Mouse (Mus musculus) large intestine, adult 2 months (tissue): Measurements from ENCODE around the gene Alg14. TPM values are rescaled to one million over a fixed set of nuclear protein-coding genes. Genes with fewer than 3 reads are reported as not detected.

Source experiments
- DNase-seq: peaks from one replicate; pipeline ENCODE4 v3.0.0-alpha.2; 2012; ENCODE audit warnings: low read depth, low spot score
- WGBS: fragments of 180-500 bp; shearing (Covaris S2); methylation state at CpG from one replicate; pipeline ENCODE4 v1.1.7; 2018; 5-methylcytosine and 5-hydroxymethylcytosine counted together
- polyA plus RNA-seq: library from polyadenylated mRNA; depleted of rRNA; stranded (reverse); fragments of >200 nt; gene quantifications from 2 replicates; pipeline ENCODE4 v1.2.3, GENCODE M21; 2012

Gene Alg14
- polyA plus RNA-seq, 1 experiment: 15.2 TPM

DNA sequence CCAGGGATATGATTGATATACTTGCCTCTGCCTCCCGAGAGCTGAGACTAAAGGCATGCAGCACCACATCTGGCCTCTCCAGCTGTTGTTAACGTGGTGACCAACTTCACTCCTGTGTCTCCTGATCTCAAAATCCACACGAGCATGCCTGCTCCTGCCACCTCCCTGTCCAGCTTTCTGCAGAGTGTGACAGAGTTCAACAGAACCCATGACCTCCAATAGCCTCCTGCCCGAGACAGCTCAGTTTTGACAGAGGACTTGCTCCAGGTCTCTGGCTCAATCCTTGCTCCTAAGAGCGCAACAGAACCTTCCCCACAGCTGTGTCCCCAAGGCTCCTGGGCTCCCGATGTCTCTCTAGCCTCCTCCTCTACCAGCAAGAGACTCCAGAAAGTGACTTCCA is 64.5 kb downstream of the Alg14 start:
- no peak for DNase-seq
- 85% methylated on average over 6 of the region's 6 CpGs for WGBS

DNA sequence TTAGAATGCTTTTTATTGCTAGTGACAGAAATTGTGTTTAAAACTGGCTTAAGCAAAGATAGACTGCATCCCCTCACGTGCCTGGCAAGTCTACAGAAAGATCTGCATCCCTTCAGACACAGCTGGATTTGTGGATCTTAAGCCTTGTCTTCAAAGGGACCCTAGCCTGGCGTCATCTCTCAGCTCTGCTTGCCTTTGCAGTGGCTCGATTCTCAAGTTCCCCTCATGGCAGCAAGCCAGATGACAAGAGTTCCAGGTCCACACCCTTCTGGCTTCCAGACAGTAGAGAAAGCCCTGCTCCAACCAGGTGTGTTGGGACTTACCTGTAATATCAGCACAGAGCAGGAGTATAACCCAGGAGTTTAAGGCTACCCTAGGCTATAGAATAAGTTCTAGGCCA is 65.5 kb downstream of the Alg14 start:
- WGBS: 21% methylated on average over 3 of the region's 3 CpGs
- DNase-seq: no peak

DNA sequence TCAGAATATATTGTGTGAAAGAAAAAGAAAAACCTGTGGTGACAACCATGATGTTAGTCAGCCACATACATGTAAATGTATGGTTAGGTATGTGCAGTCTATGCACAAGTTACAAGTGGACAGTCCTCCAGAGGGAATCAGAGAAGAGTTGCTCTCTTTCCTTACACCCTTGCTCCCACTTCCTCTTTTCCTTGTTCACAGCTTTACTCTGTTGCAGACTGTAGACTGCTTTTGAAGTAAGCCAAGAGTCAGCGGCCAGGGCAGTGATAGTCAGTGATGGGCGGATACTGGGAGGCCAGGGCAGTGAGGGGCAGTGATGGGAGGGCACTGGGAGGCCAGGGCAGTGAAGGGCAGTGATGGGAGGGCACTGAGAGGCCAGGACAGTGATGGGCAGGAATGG is 66.7 kb downstream of the Alg14 start:
- DNase-seq: no peak
- WGBS: 78% methylated on average over 2 of the region's 2 CpGs

DNA sequence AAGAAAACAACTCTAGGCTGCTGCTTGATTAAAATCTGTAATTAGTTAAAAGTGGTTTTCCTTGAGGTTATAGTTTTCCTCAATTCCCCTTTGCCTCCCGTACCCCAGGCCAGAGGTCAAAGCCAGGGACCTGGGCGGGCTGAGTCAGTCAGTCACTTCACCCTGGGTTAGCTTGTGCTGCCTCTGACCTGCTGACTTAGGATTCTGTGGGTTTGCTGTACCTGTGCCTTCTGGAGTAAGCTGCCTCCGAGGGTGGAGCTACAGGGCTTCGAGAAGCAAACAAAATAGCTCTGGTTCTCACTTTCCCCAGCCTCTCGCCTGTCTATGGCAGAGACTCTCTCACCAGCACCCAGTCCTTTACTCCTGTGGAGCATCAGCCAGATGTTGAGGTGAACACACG is 67.3 kb downstream of the Alg14 start:
- no peak for DNase-seq
- whole genome bisulfite sequencing: 87% methylated on average over 6 of the region's 6 CpGs

DNA sequence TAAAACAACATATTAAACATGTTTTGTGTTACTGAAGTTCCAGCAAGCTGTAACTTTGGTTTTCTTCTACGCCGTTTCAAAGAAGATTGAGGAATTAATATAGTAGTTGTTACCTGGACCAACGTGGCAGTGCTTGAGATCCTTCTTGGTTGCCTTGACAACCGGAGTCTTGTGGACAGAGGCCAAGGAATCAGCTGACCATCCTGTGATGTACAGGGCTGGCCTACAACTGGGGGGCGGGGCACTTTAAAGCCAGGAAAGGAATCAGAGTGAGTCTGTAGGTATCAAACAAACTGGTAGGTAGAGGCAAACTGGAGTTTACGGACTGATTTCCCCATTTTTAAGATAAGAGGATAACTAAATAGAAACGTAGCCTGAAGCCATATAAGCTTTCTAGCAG is 67.7 kb downstream of the Alg14 start:
- DNase-seq: no peak
- WGBS: 79% methylated on average over 7 of the region's 7 CpGs

DNA sequence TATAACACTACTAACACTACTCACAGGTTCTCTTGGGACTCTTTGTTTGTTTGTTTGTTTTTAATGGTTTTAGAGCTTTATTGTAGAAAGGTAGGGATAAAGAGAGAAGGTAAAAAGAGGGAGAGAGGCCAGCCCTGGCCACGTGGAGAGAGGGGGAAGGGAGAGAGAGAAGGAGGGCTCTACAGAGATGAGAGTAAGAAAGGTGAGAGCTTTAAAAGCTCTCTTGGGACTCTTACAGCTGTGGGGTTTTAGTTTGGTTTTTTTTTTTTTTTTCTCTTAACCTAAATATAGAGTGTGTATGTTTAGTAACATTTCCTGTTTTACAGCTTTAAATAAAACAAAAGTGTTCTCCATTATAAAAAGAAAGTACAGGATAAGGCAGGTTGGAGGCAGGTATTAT is 70.4 kb downstream of the Alg14 start:
- WGBS: 41% methylated on average over 1 of the region's 1 CpGs
- no peak for DNase-seq

DNA sequence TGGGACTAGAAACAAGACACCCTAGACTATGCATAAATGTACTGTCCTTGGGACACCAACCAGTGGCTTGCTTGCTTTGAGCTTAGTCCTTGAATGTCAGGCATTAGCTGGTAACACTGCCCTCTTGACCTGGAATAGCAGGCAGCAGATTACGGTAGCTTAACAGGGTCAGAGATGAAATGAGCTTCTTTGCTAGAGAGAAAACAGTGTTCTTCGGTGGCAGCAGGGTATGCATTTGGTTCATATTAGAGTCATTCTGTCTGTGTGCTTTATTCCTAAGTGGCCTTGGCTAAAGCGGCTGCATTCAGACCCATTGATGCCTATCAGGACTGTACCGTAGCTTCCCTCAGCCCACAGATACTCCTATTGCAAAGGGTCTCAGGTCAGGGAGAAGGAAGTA is 72.8 kb downstream of the Alg14 start:
- no peak for DNase-seq
- 91% methylated on average over 4 of the region's 4 CpGs for WGBS

DNA sequence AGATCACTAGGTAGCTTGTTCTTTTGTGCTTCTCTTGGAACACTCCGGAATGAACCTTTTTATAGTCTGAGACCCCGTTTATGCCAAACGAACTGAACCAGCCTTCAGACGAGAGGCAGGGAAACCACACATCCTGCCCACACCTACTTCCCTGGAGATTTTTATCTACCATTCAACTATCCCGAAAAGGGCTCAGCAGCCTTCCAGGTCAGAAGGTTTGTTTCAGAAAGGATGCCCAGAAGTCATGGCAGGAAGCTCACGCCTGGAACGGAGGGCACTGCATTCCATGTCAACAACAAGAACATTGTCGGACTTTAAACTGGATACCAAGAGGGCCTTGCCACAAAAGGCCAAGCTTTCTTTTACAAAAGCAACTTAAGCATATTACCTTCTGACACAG is 73.6 kb downstream of the Alg14 start:
- DNase-seq: no peak
- WGBS: 83% methylated on average over 8 of the region's 8 CpGs

DNA sequence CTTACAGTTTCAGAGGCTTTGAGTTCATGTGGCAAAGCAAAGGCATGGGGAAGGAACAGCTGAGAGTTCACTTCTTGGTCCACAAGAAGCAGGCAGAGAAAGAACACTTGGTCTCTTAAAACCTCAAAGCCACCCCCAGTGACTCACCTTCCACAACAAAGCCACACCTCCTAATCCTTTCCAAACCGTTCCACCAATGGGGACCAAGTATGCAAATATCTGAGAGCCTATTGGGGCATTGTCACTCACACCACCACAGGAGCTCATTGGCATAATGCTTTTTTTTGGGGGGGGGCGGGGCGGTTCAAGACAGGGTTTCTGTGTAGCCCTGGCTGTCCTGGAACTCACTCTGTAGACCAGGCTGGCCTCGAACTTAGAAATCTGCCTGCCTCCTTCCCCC is 77.0 kb downstream of the Alg14 start:
- 93% methylated on average over 3 of the region's 4 CpGs for WGBS
- no peak for DNase-seq

DNA sequence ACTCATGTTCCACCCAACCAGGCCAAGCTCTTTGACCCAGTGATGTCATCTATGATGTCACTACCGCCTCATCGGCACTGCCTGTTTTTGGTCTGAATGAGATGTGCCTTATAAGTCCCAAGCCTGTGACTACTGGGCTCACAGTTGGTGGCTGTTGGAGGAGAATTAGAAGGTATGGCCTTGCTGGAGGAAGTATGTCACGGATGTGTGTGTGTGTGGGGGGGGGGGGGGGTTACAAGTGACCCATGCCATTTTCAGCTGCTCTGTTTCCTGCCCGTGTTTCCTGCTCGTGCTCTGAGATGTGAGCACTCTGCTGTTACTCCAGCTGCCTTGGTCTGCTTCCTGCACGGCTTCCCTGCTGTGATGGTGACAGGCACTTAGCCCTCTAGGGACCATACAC is 77.9 kb downstream of the Alg14 start:
- WGBS: 79% methylated on average over 6 of the region's 6 CpGs
- DNase-seq: no peak

DNA sequence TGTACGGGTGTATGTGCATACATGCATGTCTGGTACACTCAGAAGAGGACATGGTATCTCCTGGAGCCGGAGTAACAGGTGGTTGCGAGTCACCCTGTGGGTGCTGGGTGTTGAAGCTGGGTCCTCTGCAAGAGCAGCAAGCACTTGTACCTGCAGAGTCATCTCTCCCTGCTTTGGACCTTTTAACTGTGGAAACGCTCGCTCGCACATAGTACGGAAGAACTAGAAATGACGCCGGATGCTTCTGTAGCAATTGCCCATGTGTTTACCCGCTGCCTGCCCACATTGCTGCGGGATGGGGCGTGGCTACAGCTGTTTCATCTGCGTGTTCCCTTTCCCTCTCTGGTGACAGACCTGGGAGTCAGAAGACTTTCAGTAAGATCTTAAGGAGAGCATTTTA is 78.7 kb downstream of the Alg14 start:
- 69% methylated on average over 13 of the region's 13 CpGs for WGBS
- DNase-seq: no peak

DNA sequence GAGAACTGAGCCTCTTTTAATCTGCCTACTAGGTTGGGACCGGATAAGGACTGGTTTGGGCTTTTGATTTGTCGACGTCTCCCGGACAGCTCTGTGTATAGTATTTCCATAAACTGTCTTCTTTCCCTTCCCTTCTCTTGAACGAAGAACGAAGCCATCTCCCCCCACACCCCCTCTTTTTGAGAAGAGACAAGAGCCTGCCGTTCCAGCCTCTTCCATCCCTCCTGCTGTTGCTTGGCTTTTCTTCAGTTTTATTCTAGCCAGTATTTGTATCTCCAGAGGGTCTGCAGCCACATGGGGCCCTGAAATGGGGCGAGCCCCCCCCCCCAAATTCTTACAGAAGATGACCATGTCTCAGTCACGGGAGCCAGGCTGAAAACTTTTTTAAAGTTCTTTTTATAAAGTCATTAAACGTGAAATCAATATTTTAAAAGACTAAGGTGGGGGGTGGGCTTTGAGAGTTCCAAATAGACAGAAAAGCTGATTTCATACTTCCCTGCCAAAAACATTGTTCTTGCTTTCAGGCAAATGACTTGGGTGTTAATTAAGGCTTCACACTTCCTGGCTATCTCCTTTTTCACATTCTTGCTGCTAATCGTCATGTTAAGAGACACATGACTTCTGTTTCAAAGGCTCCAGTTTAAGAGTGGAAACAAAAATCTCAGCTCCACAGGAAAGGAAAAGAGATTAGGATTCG is 79.4 kb downstream of the Alg14 start:
- WGBS: 69% methylated on average over 12 of the region's 12 CpGs

DNA sequence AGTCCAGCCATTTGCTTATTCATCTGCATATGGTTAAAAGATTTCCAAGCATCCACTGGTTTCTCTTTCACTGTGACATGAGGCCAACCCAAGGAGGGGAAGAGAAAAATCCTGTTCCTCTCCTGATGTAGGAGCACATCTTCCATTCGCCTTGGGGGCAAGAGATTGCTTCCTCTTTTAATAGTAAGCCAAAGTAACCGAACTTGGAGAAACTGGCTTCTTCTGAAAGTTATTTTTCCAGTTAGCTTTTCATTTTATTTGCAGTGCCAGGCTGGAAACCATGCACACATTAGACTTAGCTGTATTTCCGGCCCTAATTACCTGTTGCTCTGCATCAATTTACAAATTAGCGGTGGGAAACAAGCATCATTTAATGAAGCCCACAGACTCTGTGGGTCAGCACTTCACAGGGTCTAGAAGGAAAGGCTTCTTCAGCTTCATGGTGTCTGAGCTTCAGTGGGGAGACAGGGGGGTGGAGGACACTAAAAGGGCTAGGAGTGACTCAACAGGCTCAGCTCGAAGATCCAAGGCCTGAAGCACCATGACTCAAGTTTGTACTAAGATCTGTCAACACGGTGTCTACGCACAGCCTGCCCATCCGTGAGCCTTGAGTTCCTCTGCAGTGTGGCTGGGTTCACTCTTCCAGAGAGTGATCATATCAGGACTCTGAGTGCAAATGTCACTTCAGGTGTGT is 80.1 kb downstream of the Alg14 start:
- no peak for DNase-seq
- 74% methylated on average over 8 of the region's 8 CpGs for WGBS

More for the DNA sequence above, 79.4 kb downstream of the Alg14 start:
- no peak for DNase-seq

DNA sequence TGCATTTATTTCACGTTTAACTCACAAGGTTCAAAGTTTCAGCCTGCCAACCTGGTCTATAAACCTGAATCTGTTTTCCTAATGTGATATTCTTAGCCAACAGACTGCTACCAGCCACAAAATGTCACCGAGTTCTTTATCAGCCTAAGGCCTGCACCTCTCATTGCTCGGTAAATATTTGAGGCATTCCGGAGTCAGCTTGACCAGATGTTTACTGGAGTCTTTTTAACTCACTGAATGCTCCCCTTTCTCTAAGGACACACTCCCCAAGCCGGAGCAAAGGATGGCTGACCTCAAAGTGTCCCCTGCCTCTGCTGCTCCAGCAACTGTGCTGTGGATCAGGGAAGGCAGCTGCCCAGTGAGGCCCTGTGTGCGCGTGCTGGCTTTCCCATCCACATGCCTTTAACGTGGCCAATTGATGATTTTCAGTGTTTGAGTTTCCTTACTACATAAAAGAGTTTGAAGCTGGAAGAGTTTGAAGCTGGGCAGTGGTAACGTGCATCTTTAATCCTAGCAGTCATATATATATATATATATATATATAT is 82.4 kb downstream of the Alg14 start:
- WGBS: 35% methylated on average over 9 of the region's 9 CpGs
- DNase-seq: no peak

DNA sequence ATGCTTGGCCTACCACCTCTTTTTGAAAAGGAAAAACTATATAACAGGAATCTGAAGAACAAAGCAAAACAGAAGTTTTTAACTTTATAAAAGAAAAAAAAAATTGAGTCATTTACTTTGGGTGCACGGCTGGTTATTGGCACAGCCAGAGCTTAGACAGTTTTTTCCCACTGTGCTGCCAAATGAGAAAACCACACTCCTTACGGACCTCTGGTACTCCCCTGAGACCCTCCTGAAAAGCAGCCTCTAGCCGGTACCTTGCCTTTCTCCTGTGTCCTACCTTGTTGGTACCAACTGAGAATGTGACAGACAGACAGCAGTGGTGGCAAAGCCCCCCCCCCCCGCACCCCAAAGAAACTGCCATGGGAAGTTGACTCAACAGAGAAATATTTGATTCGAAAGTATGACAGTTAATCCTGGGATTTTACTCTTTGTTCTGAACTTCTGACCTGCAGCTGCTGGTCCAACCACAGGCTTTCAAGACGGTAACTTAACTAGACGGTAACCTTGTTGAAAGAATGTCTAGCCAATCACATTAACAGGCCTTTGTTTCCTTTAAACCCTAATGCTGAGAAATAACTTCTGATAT is 84.1 kb downstream of the Alg14 start:
- no peak for DNase-seq
- WGBS: 71% methylated on average over 7 of the region's 7 CpGs

DNA sequence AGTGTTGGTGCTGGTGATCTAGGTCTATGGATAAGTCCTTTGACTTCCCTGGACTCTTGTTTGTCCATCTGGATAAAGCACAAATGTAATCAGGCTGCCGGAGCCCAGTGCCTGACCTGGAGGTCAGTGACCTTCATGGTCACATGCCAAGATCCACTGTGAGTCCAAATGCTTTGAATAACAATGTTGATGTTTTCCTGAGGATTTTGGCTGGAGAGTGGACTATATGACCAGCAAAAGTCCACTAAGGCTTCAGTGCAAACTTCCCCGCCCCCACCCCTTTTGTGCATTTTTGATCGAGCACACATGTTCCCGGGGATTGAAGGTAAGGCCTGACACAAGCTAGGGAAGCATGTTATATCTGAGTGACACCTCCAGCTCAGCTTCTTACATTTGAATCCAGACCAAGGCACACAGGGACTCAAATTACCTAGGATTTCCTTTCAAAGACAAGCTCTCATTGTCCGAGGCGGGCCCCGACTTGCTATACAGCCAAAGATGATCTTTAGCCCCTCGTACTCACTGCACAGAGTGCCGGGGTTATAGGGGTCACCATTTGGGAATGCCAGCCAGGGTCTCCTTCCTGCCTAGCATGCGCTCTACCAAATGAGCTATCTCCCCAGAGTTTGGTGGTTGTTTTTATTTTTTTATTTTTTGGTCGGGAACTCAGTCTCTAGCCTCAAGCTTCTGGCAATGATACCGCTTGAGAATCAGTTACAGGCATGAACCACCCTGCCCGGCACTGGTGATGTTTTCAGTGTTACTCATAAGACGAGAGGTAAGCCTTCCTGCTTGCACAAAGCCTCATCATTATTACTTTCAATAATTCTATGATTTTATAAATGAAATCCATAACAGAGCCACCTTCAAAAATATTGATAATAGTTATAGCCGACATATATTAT is 87.4 kb downstream of the Alg14 start:
- 78% methylated on average over 15 of the region's 15 CpGs for WGBS
- DNase-seq: no peak

DNA sequence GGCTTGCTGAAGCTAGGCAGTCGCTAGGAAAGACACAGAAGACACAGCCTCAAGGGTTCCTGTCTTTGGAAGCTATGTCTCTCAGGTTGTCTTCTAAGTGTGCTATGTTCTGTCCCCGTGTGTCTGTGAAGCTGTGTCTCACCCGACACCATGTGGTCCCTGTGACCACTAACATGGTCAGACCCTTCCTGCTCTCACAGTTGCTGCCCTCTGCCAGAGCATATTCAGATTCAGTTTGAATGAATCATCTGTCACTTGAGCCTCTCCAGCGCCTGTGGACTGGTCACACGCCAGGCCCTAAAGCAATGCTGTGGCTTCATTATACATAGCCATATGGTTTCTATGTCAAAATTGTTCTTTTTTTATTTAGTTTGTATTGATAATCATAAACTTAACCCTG is 88.1 kb downstream of the Alg14 start:
- DNase-seq: no peak
- 81% methylated on average over 5 of the region's 5 CpGs for WGBS

DNA sequence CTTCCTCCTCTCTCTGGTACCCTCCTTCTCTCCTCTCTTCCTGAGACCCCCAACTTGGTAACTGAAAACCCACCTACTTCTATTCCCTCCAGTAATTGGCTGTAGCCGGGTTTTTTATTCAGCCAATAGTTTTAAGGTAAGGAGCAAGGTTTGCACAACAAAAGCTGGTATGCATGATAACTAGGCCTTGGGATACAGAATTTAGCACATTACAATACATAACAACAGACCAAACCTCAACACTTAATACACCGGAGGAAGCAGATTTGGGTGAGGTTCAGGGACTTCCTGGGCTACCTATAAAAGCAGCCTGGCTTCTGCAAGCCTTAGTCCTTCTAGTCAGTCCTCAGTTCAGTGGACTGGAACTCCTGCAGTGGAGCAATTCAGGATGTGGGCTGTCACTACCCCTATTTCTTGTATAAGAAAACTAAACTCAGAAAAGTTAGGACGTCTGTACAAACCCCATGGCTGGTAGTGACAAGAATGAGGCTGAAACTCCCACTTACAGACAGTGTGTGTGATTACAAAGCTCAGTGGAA is 96.0 kb downstream of the Alg14 start:
- DNase-seq: no peak
- WGBS: 80% methylated on average over 3 of the region's 3 CpGs

DNA sequence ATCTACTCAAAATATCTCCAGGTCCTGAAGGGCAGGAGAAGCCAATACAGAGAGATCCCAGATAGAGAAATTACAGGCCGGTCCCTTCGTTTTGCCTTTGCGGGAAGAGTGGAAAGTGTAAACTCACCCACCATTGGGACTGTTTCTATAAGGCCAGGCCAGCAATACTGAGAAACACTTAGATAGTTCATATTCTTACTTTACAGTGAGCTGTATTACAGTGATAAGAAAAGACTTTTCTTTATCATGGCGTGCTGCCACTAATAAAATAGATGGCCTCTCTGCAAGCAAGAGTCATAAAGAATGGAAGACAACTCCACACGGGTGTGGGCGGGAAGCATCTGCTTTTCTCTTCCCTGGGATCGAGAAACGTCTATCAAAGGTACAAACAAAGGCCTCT is 97.8 kb downstream of the Alg14 start:
- no peak for DNase-seq
- 48% methylated on average over 8 of the region's 8 CpGs for WGBS
